ENCODE assay signal across 8 mouse cellular contexts in the genomic region with DNA sequence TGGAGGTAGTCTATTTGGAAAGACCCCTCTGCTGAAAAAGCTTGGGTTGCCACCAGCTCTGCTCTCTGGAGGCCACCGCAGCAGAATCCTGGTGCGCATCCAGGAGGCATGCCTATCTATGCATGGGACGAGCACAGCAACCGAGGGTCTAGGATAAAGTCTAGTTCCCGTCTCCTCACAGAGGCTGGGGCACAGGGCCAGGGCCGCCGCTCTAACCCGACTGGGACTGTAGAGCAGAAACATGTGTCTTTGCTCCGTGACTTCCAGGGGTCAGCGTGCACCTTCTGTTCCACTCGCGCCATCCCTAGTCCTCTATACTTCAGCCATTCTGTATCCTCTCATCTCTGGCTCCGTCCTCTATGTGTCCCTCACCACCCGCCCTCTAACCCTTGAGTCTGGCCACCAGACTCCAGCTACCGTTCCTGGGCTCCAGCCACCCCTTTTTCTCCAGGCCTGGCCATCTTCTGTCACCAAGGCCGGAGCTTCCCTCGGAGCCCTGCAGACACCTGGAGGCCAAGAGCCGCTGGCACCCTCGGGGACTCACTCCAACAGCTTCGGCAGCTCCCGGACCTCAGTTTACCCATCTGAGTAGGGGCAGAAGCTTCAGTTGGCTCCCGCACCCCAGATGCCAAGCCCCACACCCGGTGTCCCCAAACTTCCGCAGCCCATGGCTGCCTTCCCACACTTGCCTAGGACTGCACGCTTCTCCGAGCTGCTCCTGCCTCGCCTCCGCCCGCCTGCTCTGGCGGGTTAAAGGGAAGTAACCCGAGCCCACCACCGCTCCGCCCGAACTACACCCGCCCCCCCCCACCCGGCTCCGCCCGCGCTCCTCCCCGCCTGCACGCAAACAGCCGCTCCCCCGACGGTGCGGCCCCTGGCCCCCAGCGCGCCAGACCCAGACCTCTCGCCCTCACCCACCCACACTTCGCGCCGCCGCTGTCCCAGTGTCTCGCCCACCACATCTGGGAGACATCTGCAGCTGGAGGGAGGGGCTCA. TPM values are rescaled to one million over a fixed set of nuclear protein-coding genes. Genes with fewer than 3 reads are reported as not detected.
DNase-seq lines count a peak whose midpoint lies in the region; ATAC-seq and TF ChIP-seq lines count a peak whose summit lies in the region.

No protein-coding gene starts in this region.

- H3K4me3 ChIP-seq in cortical plate, adult 2 months (ENCODE audit: insufficient read depth, low read length): peak overlapping the region; percentile 13; the same call in 1 of the 2 replicates
- H3K4me3 ChIP-seq in heart, adult 2 months: peak overlapping the region; percentile 46

- no peak for TF ChIP-seq CTCF in cortical plate, adult 2 months (IDR thresholded peaks at IDR 0.05; ENCODE audit: extremely low read depth, insufficient read depth, low read length)
- no peak for TF ChIP-seq CTCF in heart, adult 2 months (IDR thresholded peaks at IDR 0.05)

- peak overlapping the region; percentile 68 for H3K9ac ChIP-seq in heart, adult 2 months (ENCODE audit: low read depth, low read length)

- no peak overlapping the region for H3K27ac ChIP-seq in cortical plate, adult 2 months (ENCODE audit: insufficient read depth, low read length)
- H3K27ac ChIP-seq in heart, adult 2 months: peak overlapping the region; percentile 65

- no peaks in the 10 kb centered on the region for H3K36me3 ChIP-seq in heart, adult 2 months (ENCODE audit: control insufficient read depth, insufficient read depth, low read length)

- intact Hi-C loops in heart, adult 2 months (cut with DNase I): no loop called here

- no peaks in the 10 kb centered on the region for H3K79me2 ChIP-seq in heart, adult 2 months (replicated peaks; ENCODE audit: control insufficient read depth, insufficient read depth, low read length)

- TF ChIP-seq POLR2A in cortical plate, adult 2 months (IDR thresholded peaks at IDR 0.05; ENCODE audit: extremely low read depth, insufficient read depth, low read length): no peak
- peak; percentile 73; the same call in 1 of the 2 replicates for TF ChIP-seq POLR2A in heart, adult 2 months (IDR thresholded peaks at IDR 0.05; ENCODE audit: insufficient read depth, low read depth, low read length)

- no peak for ATAC-seq in monocyte, adult 5-6 weeks (replicated peaks; ENCODE audit: insufficient number of reproducible peaks, low FRiP score, low TSS enrichment, poor library complexity, severe bottlenecking)

- 12% methylated on average over 52 of the region's 53 CpGs for WGBS in heart, adult 2 months

- no peaks in the 10 kb centered on the region for H3K4me1 ChIP-seq in cortical plate, adult 2 months (ENCODE audit: control insufficient read depth, insufficient read depth, low read length)
- no peaks in the 10 kb centered on the region; the same call in 1 of the 2 replicates for H3K4me1 ChIP-seq in heart, adult 2 months (ENCODE audit: control insufficient read depth, insufficient read depth, low read length)

- no peak for TF ChIP-seq EP300 in heart, adult 2 months (IDR thresholded peaks at IDR 0.05; ENCODE audit: insufficient read depth, low read depth, low read length)

- H3K27me3 ChIP-seq in heart, adult 2 months (ENCODE audit: control insufficient read depth, insufficient read depth, low read length): no peaks in the 10 kb centered on the region

- peak; percentile 47 for DNase-seq in adrenal gland, postnatal 10 days
- DNase-seq in adrenal gland, postnatal 4 days (ENCODE audit: low spot score in 2 of 2): no peak
- DNase-seq in heart, adult 2 months: peak; percentile 51 to 65
- DNase-seq in kidney, postnatal 14 days: peak; percentile 55
- DNase-seq in mesoderm, embryonic 11.5 days (ENCODE audit: low read depth, low spot score): peak; percentile 74
- DNase-seq in right cerebral cortex, postnatal 36 days (ENCODE audit: low spot score in 2 of 2): no peak

RNA-seq across cellular contexts. Expression of a gene that starts 13.1 kb away (rescaled TPM):
- total RNA-seq in adrenal gland, postnatal 10 days (2021): 10 to 100 TPM; 33.0 to 41.3 TPM
- 10 to 100 TPM; 36.1 to 59.6 TPM for total RNA-seq in adrenal gland, postnatal 4 days (2021)
- 4.7 and 5.6 TPM in 2 replicates for polyA plus RNA-seq in cortical plate, adult 2 months (2012; rRNA removed)
- 10 to 100 TPM in 1 of 2 experiments, 1 to 10 TPM in 1; 8.4 to 12.9 TPM for total RNA-seq in heart, adult 2 months (2021)
- polyA plus RNA-seq in heart, adult 2 months (2012; rRNA removed): 18.5 and 30.6 TPM in 2 replicates
- 0.68 to 0.75 TPM in 2 of 3 replicates, not detected in the other for total RNA-seq in monocyte, adult 5-6 weeks (2017)

RNA-seq across cellular contexts. Expression of a gene that starts 37.2 kb away (rescaled TPM):
- under 1 TPM; 0.39 to 0.79 TPM for total RNA-seq in adrenal gland, postnatal 10 days (2021)
- 1 to 10 TPM; 1.5 to 1.9 TPM for total RNA-seq in adrenal gland, postnatal 4 days (2021)
- polyA plus RNA-seq in cortical plate, adult 2 months (2012; rRNA removed): 0.91 and 0.98 TPM in 2 replicates
- total RNA-seq in heart, adult 2 months (2021): under 1 TPM in 1 of 2 experiments, not detected in 1; 0.13 TPM
- polyA plus RNA-seq in heart, adult 2 months (2012; rRNA removed): 0.06 and 0.12 TPM in 2 replicates
- total RNA-seq in monocyte, adult 5-6 weeks (2017): not detected in 3 replicates

RNA-seq across cellular contexts. Expression of a gene that starts 54.2 kb away (rescaled TPM):
- total RNA-seq in adrenal gland, postnatal 10 days (2021): not detected
- under 1 TPM in 1 of 2 experiments, not detected in 1; 0.31 TPM for total RNA-seq in adrenal gland, postnatal 4 days (2021)
- 0.08 and 0.19 TPM in 2 replicates for polyA plus RNA-seq in cortical plate, adult 2 months (2012; rRNA removed)
- not detected for total RNA-seq in heart, adult 2 months (2021)
- polyA plus RNA-seq in heart, adult 2 months (2012; rRNA removed): not detected in 2 replicates
- total RNA-seq in monocyte, adult 5-6 weeks (2017): not detected in 3 replicates

Comparison
In these comparisons a context has a peak if more than half of its experiments do, and no peak if none do; other contexts are left out.
1. DNase-seq: peak in adrenal gland, postnatal 10 days (single experiment), heart, adult 2 months (2 of 2), kidney, postnatal 14 days (single experiment) and mesoderm, embryonic 11.5 days (single experiment); none in adrenal gland, postnatal 4 days (0 of 2) and right cerebral cortex, postnatal 36 days (0 of 2).